Mouse (Mus musculus) E14TG2a.4 (cell line): ENCODE measurements at regions not wholly inside any gene's neighbourhood (a gene's known extent, or its start where the extent isn't known, plus 50 kb on each side); places are given as distances from the start of the nearest gene placed in this dataset.
"Not testable (repeated sequence)": the region's sequence is repeated elsewhere in the genome, so short reads cannot be mapped to it uniquely, and the experiment has no call there.

Experiments
- H3K27me3 ChIP-seq: 2 replicates; pipeline ENCODE4 v1.6.1; 2014; ENCODE audit warnings: low read length, control low read depth; ENCODE audit not compliant: insufficient read depth
- H3K36me3 ChIP-seq: 2 replicates; pipeline ENCODE4 v1.6.1; 2014; ENCODE audit warnings: low read length, control low read depth; ENCODE audit not compliant: insufficient read depth
- H3K4me1 ChIP-seq: replicated peaks from 2 replicates; pipeline ENCODE4 v1.6.1; 2014; ENCODE audit warnings: low read depth, low read length, control low read depth
- H3K4me3 ChIP-seq: replicated peaks from 2 replicates; pipeline ENCODE4 v1.5.1; 2014; ENCODE audit warnings: mild to moderate bottlenecking, low read length
- H3K9me3 ChIP-seq: 2 replicates; pipeline ENCODE4 v1.6.1; 2014; ENCODE audit warnings: low read length, control low read depth
- CTCF ChIP-seq: conservative IDR thresholded peaks from 2 replicates; pipeline ENCODE4 v1.5.1; 2014; ENCODE audit warnings: low read length
- NANOG ChIP-seq: IDR thresholded peaks from 2 replicates; pipeline ENCODE4 v1.6.1; 2014; ENCODE audit warnings: borderline replicate concordance, low read length, mixed read lengths
- POU5F1 ChIP-seq: IDR thresholded peaks from 2 replicates; pipeline ENCODE4 v1.6.1; 2014; ENCODE audit warnings: low read length, borderline replicate concordance

DNA sequence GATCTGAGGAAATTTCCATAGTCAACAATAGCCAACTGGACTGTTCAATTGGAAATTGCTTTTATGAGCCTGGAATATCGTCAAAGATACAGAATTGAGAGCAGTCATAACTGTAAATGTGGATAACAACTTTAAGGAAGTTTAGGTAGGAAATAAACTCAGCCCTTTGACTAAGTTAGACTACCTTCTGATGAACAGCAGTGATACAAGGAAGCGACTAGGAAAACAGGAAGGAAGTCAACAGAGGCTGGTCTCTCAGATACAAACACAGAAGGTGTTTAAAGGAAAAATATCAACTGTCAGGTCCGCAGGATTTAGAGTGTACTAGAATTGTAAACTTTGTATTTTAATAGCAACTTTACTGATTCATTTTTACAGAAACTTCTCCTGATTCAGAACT, 721.1 kb downstream of the Kcna4 start:
- Histone ChIP-seq H3K36me3 (no peaks in the 10 kb centered on the region), H3K4me3 (no peak overlapping the region), H3K9me3 (no peaks in the 10 kb centered on the region), H3K27me3 (no peaks in the 10 kb centered on the region), H3K4me1 (no peaks in the 10 kb centered on the region)
- no peak for TF ChIP-seq CTCF
- TF ChIP-seq NANOG: no peak
- no peak for TF ChIP-seq POU5F1

DNA sequence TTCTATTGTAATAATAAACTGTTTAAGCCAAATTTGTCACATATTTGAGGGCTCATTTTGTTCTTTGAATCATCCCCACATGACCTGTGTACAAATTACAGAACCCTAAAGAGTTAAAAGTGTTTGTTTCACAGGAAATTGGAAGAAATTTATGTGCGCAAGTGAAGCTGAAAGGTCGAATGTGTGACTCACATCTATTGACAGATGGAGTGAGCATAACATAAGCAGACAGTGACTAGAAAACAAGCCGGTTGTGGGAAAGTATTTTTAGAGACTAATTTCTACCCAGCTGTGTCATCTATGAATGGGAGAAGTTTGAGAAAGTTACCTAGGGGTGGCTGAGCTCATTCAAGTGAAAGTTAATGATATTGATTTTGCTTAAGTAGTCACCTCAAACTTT, 732.8 kb downstream of the Kcna4 start:
- Histone ChIP-seq H3K36me3 (no peaks in the 10 kb centered on the region), H3K4me3 (no peak overlapping the region), H3K4me1 (no peaks in the 10 kb centered on the region), H3K27me3 (no peaks in the 10 kb centered on the region), H3K9me3 (no peaks in the 10 kb centered on the region)
- TF ChIP-seq NANOG (no peak), CTCF (no peak), POU5F1 (no peak)

DNA sequence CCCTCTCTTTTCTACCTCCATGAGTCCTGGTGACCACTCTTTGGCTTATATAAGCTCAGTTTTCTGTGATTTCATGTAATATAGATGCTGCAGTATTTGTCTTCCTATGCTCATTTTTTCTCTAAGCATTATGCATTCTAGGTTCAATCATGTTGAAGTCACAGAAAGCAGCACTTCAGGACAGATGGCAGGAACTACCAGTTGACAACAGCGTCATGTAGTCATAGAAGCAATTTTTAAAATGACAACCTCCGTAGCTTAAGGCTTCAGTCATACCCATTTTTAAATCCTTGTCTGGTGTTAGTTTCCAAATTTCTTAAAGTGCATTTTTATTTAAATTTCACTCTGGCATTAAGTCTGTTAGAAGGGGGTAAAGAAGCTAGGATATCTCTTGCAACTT, 740.2 kb downstream of the Kcna4 start:
- Histone ChIP-seq H3K9me3 (no peaks in the 10 kb centered on the region), H3K27me3 (no peaks in the 10 kb centered on the region), H3K4me3 (no peak overlapping the region), H3K4me1 (no peaks in the 10 kb centered on the region), H3K36me3 (no peaks in the 10 kb centered on the region)
- no peak for TF ChIP-seq NANOG
- TF ChIP-seq POU5F1: no peak
- TF ChIP-seq CTCF: no peak

DNA sequence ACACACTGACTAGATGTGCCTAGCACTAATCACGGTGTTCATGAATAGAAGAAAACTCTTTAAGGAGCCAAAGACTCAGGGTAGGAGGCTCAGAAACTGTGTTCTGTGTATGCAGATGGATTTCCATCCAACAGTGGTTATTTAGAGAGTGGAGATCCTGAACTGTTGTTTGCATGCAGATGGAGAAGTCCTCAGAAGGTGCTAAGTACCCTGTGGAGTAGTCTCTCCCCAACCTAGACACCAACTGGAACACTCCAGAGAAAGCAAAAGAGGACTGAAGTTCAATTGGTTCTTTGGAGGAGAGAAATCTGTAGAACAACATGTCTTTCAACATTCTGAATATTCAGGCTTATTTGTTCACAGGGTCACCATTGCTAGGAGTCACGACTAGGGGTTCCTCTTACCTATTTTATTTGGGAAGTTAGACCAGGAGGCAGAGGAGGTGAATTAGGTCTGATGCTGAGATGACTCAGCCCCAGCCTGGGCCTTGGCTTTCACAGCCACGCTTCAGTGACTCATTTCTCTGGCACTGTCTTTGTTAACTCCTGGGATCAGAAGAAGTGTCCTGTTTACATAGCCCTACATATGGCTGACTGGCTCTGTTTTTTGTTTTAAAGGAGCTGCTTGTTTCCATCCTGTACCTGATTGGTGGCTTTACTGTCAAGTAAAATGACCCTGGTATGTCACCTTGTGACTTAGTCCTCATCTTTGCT, 742.0 kb downstream of the Kcna4 start:
- Histone ChIP-seq H3K4me1 (no peaks in the 10 kb centered on the region), H3K9me3 (no peaks in the 10 kb centered on the region), H3K4me3 (no peak overlapping the region), H3K27me3 (no peaks in the 10 kb centered on the region), H3K36me3 (no peaks in the 10 kb centered on the region)
- TF ChIP-seq POU5F1 (no peak), CTCF (no peak), NANOG (no peak)

DNA sequence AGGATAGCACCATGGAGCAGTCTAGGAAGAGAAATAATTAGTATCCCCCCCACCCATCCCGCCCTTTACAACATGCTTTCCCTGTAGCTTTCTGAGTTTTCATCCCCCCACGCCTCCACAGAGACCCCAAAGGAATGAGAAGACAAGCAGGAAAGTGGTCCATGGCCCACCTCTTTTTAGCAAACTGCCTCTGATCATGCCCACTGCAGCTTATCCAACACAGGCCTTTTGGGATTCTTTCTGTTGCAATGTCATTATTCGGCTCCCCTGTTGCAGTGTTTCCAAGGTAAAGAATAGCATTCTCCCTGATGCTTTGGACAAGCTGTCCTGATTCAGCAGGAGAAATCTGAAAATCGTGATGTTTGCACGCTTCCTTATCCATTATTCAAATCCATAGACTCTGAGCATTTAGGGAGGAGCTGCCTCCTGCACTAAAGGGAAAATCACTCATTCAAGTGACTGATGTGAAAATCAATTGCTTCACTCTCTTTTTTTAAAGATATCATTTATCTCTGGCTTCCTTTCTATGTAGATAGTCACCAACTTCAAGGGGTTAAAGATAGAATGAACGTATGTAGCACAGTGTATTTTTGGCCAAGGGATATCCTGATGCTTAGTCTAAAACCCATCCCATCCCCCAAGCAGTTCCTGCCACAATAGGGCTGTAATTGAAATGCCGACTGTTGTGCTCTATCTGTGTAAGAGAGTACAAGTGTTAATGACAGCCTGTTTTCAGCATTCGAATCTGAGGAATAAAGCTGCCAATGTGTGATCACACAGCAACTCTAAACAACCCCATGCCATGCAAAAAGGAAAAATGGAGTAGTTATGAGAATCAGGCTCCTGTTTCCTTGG, 743.1 kb downstream of the Kcna4 start:
- no peak for TF ChIP-seq NANOG

DNA sequence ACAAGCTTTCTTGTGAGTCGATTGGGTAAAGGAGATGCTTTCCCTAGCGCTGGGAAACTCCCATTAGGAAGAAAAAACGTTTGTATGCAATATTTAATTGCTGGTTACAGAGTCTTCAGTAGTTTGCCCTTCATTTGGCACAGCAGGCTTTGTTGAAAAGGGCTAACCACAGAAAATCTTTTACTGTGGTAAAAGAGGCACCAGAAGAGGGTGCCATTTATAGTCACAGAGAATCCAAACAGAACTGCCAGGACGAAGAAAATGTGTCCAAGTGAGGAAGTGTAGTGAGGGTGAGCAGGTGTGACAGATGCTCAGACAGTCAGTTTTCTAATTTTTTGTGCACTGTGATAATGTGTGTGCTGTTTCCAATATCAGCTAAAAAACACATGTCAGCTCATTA, 744.4 kb downstream of the Kcna4 start:
- H3K4me3 ChIP-seq: no peak overlapping the region
- no peaks in the 10 kb centered on the region for H3K36me3 ChIP-seq
- no peaks in the 10 kb centered on the region for H3K4me1 ChIP-seq
- H3K27me3 ChIP-seq: no peaks in the 10 kb centered on the region
- TF ChIP-seq NANOG: no peak
- no peak for TF ChIP-seq POU5F1
- no peak for TF ChIP-seq CTCF
- H3K9me3 ChIP-seq: no peaks in the 10 kb centered on the region

More for the DNA sequence above, 743.1 kb downstream of the Kcna4 start:
- no peaks in the 10 kb centered on the region for H3K36me3 ChIP-seq
- H3K4me3 ChIP-seq: no peak overlapping the region
- H3K27me3 ChIP-seq: no peaks in the 10 kb centered on the region
- H3K9me3 ChIP-seq: no peaks in the 10 kb centered on the region
- no peaks in the 10 kb centered on the region for H3K4me1 ChIP-seq

DNA sequence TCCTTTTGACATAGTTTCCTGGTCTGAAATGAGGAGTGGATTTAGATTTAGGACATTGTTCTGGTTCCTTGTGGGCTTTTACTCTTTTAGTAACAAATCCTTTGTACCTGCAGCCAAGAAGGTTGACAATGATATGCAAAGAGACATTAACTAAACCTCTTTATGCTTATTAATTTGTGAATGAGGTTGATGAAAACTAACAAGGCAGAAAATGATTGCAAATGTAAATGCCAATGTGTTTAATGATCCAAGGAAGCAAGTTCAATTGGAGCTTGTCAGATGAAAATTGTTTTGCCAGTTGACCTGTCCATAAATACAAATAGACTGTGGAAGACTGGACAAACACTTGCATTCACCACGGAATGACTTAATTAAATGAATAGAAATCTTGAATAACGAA, 751.6 kb downstream of the Kcna4 start:
- H3K36me3 ChIP-seq: no peaks in the 10 kb centered on the region
- peaks cover 25% of the 10 kb centered on the region for H3K9me3 ChIP-seq
- no peak for TF ChIP-seq NANOG
- no peak for TF ChIP-seq CTCF
- no peak for TF ChIP-seq POU5F1
- H3K4me3 ChIP-seq: no peak overlapping the region
- H3K27me3 ChIP-seq: no peaks in the 10 kb centered on the region
- H3K4me1 ChIP-seq: no peaks in the 10 kb centered on the region

DNA sequence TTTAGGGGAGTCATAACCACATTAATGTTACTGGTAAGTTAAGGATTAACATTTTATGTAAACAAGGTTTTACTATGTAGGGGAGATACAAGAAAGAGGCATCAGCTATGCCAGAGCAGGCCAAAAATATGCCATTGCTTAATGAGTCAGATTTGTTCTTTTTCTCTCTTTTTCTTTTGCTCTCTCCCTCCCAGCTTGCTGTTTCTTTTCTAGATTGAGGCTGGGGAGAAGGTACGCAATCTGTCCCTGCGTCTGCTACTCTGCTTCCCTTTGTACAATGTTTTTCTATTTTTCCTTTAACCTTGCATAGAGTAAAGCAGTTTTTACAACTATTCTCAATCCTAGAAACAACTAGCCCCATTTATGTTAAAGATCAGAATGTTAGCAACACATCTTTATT, 754.4 kb downstream of the Kcna4 start:
- H3K36me3 ChIP-seq: no peaks in the 10 kb centered on the region
- peaks cover 35% of the 10 kb centered on the region for H3K9me3 ChIP-seq
- TF ChIP-seq CTCF: no peak
- no peak for TF ChIP-seq NANOG
- no peak for TF ChIP-seq POU5F1
- H3K4me1 ChIP-seq: no peaks in the 10 kb centered on the region
- H3K4me3 ChIP-seq: no peak overlapping the region
- no peaks in the 10 kb centered on the region for H3K27me3 ChIP-seq

DNA sequence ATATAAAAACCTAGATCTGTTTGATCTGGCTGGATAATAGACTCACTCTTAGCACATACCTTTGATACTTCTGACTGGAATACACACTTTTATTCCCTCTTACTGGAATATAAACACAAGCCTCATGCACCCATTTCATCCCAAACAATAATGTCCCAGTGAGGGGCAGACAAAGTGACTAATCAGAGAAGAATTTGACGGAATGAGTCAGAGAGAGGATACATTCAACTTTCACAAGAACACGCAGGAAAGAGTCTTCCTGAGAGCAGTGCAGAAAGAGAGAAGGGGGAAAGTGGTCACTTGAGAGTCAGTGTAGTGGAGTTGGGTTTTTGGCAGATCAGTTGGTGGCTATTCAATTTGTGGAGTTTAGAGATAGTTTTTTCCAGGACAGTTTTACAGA, 755.6 kb downstream of the Kcna4 start:
- H3K36me3 ChIP-seq: no peaks in the 10 kb centered on the region
- TF ChIP-seq NANOG (no peak), POU5F1 (no peak), CTCF (no peak)
- H3K9me3 ChIP-seq: peaks cover 45% of the 10 kb centered on the region
- H3K4me3 ChIP-seq: no peak overlapping the region
- no peaks in the 10 kb centered on the region for H3K27me3 ChIP-seq
- no peaks in the 10 kb centered on the region for H3K4me1 ChIP-seq

DNA sequence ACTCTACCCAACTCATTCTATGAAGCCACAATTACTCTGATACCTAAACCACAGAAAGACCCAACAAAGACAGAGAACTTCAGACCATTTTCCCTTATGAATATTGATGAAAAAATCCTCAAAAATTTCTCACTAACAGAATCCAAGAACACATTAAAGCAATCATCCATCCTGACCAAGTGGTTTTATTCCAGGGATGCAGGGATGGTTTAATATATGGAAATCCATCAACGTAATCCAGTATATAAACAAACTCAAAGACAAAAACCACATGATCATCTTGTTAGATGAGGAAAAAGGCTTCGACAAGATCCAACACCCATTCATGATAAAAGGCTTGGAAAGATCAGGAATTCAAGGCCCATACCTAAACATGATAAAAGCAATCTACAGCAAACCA, 772.3 kb downstream of the Kcna4 start:
- peaks cover 19% of the 10 kb centered on the region for H3K9me3 ChIP-seq
- H3K27me3 ChIP-seq, H3K4me3 ChIP-seq, H3K36me3 ChIP-seq, H3K4me1 ChIP-seq: not testable (repeated sequence)
